Mouse (Mus musculus): Measurements from ENCODE around the gene Naa38.
A peak's percentile ranks its signal among the peaks of the same experiment; 100 is the strongest.

The Naa38 gene

DNA sequence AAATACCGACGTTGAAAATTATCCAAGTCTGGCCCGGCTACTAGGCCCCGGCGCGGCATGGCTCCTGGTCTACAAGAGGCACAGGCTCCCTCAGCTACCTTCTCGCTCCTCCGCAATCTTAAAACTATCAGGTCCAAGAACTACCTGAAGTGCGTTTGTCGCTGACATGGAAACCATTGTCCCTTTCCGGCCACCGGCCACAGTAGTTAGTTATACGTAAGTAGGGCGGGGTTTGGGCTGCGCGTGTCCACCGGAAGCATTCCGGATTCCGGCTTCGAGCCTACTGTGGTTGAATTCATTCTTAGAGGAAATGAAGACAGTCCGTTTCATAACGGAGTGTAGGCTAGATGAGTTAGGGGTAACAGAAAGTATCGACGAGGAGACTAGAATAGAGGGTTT, at the start of gene Naa38, which contains the start of gene Cyb5d1:
Naa38 (plus strand) TSS at position 253 of the 399 bp plus-strand sequence.
Cyb5d1 (minus strand) TSS at position 397 of the 399 bp plus-strand sequence.
- peak; percentile 83 to 88 for DNase-seq (ENCODE audit: low spot score in 2 of 2)

DNA sequence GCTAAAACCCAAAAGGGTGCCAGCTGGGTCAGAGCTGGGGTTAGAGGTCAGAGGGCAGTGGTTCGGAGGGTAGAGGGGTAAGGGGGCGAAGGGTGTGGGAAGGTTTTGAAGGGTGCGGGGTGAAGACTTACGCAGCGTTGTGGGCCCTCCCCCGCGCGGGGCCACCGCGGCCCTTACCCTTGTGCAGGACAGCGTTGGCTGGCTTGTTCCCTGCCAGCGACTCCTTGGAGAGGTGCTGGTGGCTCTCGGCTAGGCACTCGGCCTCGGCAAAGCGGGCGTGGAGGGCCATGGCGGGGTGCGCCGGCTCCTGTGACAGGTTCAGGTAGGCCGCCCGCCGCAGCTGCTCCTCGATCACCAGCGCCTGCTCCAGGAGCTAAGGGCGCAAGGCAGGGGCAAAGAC, 48.8 kb upstream of the Naa38 start:
- DNase-seq (ENCODE audit: low spot score in 2 of 2), result no peak

DNA sequence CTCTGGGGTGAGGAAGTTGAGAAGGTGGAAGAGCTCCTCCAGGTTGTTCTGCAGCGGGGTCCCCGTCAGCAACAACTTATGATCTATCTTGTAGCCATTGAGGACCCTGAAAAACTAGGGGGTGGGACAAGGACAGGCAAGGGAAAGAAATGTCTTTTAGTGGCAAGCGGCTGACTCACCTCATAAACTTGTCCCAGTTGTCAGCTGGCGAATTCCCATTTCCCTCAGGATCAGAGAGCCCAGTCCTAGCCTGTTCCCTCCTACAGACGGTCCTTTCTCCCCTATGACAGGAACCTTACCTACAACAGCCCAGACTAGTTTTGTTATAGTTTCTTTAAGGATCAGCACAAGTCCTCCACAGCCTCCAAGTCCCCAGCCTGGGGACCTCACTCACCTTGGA, 38.7 kb upstream of the Naa38 start:
- DNase-seq (ENCODE audit: low spot score in 2 of 2), result no peak

DNA sequence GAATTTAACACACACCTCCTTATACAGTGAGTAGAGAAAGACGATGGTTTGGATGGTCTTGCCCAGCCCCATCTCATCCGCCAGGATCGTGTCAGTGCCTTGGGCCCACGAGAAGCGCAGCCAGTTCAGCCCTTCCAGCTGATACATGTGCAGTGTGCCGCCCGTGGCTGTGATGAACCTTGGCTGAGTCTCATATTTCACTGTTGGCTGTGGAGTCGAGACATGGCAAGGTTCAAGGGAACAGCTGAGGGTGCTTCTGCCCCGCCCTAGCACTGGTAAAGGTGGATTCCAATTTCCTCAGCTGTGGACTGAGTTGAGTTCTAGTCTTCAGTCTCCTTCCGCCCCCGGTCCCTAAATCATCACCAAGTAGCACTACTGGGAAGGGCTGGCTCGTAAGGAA, 37.6 kb upstream of the Naa38 start:
- DNase-seq (ENCODE audit: low spot score in 2 of 2), result no peak

DNA sequence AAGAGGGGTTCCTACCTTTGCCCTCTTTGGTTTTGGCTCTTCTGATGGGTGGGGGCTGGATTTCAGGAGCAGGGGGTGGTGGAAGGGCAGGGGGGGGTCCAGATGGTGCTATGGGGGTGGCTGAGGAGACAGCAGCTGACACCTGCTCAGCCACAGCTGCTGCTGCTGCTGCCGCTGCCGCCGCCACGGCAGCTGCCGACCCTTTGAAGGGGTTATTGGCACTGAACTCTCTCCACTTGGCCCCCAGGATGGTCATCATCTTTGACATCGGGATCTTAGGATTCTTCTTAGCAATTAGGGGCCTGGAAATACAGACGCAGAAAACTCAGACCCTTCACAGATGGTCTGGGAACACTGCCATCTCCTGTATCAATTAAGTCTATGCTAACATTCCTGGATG, 33.3 kb upstream of the Naa38 start:
- DNase-seq (ENCODE audit: low spot score in 2 of 2), result no peak

DNA sequence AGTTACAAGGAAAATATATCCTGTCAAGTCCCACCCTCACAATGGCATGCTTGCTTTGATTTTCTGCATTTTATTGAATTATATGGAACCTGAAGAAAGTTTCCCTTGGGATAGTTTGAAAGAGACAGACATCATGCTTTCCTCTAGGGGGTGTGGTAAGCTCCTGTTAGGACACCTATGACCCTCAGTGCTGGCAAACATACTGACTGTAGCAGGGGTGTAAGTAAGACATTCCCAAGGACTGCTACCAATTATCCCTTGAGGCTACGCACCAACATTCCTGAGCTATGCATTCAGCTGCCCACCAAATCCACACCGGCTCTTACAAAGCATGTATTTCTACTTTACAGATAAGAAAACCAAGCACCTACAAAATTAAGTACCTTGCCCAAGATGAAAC, 32.8 kb upstream of the Naa38 start:
- DNase-seq (ENCODE audit: low spot score in 2 of 2), result no peak

DNA sequence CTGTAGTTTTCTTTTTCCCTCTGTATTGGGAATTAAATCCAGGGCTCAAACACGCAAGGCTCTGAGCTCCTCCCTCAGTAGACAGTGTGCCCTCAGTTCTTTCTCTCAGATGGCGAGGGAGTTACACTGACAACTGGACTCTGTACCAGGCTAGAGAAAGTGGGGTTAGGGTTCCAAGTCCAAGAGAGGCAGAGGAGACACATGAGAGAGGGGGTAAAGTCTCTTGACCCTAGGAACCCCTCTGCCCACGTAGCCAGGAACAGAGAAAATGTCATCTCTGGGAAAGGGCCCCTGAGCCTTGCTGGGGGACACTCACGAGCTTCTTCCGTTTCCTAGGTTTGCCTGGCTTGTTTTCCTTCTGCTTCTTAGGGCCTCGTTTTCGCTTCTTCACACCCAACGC, 30.9 kb upstream of the Naa38 start:
- DNase-seq (ENCODE audit: low spot score in 2 of 2), result no peak

DNA sequence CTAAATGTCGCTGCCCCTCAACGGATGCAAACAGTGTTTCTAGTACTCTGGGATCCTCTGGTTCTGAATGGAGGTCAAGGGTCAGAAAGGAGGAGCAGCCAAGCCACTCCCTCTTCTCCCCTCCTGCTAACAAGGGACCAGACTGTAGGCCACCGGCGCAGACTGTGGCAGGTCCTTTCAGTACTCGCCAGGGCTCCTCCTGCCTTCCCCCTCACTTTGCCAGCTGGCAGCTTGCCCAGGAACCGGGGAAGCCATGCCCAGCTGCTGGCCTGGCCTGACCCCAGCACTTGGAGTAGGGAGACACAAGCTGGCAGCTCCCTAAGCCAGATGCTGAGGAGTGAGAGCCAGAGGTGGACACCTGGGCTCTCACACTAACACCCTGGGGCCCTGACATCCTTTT, 30.4 kb upstream of the Naa38 start:
- peak; percentile 86 to 92 for DNase-seq (ENCODE audit: low spot score in 2 of 2)

DNA sequence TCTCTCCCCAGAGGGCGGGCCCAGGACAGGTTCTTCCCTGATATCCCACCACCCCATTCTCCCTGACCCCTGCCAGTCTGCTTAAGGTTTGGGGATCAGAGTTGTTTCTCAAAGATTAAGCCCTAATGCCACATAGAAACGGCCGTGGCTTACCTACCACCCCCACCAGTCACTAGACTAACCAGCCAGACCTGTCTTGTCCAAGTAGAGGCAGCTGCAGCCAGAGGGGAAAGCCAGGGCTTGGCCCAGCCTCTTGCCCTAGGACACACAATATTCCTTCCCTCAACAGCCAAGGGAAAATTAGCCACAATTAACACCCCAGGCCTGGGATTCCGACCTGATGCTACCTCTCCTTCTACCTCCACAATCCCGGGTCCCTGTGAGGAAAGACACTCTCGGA, 29.6 kb upstream of the Naa38 start:
- DNase-seq (ENCODE audit: low spot score in 2 of 2), result no peak

DNA sequence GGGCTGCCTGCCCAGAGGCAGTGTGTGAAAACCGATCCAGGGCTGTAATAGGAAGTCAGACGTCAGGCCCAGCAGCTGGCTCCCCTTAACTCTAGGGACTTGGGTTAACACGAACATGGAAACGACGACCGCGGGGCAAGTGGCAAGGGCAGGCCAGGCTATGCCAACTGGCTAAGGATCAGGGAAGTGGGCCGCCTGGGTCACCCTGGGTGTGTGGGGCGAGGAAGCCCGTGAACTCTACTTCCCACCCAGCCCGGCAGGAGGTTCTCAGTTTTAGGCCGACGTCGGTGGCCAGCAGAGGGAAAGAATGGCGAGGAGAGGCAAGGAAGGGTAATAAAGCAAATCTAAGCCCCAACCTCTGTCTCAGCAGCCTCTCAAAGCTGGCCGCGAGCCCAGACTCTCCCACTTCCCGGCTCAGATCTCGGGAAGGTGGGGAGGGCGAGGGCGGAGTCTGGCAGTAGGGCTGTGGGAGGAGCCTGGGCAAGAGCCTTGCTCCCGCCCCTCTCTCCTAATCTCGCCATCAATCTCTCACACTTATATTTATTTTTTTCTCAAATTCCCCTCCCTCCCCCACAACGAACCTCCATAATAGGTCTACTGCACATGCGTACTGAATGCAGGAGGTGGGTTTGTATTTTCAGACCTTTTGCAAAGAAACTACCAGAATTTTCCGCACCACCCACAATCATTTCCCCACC, 29.0 kb upstream of the Naa38 start:
- peak; percentile 93 to 94 for DNase-seq (ENCODE audit: low spot score in 2 of 2)

DNA sequence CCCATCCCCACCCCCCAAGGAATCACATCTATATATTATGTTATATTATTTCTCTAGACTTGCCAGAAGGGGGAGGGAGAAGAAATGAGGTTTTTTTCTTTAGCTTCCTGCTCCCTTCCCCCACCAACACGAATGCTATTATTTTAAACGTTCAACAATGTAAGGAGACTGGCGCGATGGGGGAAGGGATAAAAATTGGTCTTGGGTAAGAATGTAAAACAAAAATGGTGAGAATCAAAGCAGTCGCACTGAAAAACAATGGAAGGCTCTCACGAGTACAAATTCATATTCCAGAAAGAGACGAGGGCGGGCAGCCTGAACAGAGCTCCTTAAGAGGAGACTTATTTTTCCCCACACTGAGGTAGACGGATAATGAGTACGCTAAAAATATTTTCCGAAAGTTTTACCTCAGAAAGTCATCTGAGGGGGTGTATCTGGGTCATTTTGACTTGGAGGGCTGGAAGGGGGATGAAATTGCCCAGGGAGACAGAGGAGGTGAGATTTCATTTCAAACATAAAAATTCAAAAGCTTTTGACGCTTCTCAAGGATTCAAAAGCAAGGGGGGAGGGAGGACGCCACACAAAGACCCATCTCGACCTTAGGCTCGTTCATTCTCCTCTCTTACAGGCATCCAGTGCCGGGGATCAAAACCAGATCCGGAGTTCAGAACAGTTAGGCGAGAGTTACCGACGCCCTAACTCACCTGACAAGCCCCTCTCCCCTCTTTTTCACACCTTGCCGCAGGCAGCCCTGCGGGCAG, 28.3 kb upstream of the Naa38 start:
- no peak for DNase-seq (ENCODE audit: low spot score in 2 of 2)

DNA sequence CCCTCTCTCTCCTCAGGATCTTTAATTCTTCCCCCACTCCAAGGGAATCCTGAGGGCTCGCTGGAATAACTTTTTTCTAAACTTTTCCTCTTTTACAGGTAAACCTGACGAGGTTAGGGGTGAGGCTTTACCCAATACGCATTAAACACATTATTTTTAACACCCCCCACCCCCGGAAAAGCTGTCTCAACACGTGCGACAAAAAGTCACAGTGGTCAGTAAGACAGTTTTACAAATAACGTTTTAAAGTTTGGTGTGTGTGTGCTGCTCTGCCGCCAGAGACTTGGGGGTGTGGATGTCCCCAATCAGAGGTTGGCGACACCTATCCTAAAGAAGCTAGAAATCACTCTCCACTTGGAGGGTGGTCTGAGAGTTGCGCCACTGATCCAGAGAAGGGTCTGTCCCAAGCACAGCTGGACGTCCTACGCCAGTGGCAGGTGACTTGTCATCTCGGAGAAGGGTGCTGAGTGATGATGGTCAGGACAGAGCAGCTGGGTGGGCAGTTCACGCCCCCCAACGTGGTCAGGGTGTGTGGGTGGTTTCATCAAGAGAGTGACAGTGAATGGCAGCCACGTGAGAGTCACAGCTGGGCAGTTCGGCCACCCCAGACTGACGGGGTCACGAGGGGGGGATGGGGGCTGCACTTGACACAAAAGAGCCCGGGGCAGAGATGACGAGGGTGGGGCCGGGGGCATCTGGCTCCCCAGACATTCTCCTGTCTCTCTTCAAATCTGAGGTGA, 27.5 kb upstream of the Naa38 start:
- DNase-seq (ENCODE audit: low spot score in 2 of 2), result peak; percentile 34 to 55

DNA sequence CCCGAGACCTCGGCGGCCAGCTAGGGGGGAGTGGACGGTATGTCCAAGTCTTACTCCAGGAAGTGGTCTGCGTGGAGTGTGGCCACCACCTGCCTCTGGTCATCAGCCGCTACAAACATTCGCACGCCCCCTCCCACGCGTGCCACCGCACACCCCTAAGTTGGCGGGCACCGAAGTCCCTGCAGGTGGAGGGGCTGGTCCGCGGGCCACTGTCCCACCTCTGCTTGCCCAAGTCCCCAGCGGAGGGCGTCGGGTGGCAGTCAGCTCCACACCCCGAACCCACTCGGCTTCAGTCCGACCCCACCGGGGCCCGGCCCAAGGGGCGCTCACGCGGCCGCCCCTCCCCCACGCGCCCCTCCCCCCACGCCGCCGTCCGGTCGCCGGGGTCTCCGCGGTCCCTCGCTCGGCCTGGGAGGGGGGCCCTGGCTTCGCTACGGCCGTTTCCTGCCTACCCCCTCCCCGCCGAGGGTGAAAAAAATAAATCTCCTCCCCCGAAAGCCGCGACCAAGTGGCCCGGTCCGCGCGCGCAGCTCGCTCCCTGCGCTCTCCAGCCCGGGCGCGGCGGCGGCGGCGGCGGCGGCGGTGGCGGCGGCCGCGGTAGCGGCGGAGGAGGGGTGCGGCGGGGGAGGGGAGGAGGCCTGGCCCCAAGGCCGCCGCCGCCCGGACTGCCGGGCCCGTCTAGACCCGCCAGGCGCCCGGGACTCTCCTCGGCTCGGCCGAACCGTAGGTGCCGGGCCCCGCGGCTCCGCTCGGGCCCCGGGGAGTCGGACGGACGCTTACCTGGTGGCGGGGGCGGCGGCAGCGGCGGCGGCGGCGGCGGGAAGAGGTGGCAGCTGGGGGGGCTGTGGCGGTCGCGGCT, 26.7 kb upstream of the Naa38 start:
- DNase-seq (ENCODE audit: low spot score in 2 of 2), result peak in 1 of 2 experiments; percentile 26

DNA sequence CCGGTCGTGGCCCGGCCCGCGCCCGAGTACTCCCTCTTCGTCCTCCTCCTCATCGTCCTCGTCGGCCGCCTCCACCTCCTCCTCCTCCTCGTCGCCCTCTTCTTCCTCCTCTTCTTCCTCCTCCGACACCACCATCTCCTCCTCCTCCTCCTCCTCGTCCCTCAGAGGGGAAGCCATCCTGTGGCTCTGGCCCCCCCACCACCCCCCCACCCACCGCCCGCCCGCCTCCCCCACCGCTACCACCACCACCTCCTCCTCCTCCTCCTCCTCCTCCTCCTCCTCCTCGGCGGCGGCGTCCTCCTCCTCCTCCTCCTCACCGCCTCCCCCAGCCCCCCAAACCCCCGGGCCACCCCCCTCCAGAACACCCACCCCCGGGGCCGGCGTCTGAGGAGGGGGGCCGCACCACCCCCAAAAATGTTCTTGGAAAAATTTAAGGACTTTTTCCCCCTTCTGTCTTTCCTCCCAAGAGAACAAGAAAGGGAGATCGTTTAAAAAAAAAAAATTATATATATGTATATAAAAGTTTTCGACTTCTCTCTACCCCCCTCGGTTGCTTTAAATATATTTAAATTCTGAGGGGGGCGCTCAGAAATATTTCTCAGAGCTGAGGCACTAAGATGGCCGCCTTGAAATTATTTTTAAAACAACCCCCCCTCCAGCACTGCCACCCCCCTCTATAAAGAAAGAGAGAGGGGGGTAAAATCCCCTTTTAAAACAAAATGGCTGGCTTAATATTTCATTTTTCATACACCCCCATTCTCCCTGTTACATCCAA, 25.9 kb upstream of the Naa38 start, which contains the start of gene Chd3:
Chd3 (minus strand) TSS at position 192 of the 775 bp plus-strand sequence.
- DNase-seq (ENCODE audit: low spot score in 2 of 2), result no peak

DNA sequence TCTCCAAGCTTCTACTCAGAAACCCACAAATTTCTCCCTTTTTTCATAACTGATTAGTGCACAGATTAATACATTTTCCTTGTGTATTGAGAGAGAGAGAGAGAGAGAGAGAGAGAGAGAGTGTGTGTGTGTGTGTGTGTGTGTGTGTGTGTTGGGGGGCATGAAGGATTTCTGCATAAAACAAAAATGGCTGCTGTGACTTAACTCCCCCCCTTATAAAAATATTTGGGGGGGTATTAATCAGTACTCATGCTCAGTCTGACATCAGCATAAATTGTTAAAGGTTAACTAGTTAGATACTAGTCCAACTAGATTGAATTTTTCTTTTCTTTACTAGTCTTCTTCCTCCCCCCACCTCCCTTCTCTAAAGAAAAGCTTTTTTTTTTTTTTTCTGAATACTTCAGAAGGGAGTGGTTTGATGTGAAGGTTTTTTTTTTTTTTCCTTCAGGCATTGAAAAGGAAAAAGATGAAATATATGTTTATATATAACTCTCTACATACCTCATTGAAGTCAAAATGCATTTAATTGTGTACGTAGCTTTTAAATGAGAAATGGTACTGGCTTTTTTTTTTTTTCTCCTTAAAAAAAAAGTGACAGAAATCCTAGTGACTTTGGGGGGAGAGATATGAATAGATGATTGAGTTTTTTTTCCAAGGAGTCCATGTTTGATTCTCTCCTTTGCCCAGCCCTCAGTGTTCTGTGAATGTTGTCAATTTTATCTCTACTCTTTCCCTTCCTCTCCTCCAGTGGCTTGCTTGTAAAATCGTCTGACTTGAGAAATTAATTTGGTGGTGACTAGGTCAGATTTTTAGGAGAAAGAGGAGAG, 25.1 kb upstream of the Naa38 start:
- no peak for DNase-seq (ENCODE audit: low spot score in 2 of 2)

DNA sequence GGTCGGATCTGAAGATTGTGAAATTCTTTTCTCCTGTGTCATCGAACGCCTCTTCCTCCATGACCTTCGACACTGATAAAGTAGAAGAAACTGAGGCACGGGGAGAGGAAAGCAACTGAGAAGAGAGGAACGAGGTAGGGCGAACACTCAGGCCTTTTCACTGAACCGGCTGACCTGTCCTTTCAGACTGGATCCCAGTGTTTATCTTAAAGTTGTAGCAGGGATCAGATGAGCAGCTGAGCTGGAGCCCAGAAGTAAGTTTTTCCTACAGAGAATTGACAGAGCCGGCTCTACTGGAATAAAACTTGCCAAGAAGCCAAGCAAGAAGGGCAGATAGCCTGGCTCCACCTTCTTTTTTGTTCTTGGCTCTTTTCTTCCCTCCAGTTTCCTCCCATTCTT, 24.5 kb upstream of the Naa38 start:
- no peak for DNase-seq (ENCODE audit: low spot score in 2 of 2)

DNA sequence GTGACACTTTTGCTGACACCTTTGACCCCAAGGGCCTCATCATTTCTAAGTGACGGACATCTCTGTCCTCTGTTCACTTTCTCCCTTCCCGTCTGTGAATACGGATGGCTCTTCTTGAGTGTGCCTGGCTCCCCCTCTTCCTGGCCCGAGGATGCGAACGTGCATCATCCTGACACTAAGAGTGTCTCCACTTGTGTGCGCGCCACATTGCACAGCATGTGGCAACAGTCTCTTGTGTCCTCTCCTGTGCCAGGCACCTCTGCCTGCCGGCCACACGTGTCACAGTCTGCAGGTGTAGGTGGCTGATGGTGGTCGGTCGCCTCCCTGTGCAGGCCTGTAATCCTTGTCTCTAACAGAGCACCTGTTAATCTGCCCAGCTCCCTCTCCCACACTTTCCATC, 23.7 kb upstream of the Naa38 start:
- no peak for DNase-seq (ENCODE audit: low spot score in 2 of 2)

DNA sequence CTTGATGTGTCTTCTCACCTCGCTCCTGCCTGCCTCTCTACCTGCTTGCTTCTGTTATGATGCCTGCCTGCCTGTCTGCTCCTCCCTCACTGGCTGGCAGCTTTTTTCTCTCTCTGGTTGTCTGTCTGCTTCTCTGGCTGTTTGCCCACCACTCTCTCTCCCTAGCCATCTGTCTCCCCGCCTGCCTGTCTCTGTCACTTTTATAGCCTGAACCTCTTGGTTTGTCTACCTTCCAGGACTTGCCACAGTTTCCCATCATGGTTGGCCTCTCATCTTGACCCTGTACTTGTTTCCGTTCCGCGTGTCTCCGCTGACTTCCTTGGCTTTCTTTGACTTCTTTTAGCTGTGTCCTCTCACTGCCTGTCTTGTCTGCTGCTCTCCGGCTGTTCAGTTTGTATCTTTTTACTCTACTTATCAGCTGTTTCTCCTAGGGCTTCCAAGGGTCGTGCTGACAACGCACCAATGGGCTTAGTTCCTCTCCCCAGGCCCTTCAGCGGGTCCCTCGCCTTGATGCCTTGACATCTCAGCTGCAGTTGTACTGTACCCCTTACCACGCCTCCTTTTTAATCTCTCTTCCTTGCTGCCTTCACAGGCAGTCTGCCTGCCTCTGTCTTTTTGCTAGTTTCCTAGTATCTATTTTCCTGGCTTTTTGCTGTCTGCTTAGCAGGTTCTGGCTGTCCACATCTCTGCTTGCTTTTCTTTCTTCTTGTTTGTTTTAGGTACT, 23.1 kb upstream of the Naa38 start:
- DNase-seq (ENCODE audit: low spot score in 2 of 2), result peak; percentile 35 to 46

DNA sequence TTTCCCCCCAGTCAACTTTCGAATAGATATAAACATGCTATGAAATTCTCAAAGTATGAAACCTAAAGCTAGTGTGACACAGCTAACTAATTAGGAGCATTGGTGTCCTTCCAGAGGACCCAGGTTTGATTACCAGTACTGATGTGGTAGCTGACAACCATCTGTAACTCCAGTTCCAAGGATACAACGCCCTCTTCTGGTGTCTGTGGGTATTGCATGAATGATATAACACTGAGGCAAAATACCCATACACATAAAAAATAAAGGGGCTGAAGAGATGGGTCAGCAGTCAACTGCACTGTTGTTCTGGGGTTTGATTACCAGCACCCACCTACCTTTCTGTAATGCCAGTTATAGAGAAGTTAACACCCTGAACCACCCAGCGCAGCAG, 22.5 kb upstream of the Naa38 start:
- DNase-seq (ENCODE audit: low spot score in 2 of 2), result no peak
